Mouse (Mus musculus) naive thymus-derived CD4-positive, alpha-beta T cell, adult 2 months (primary cell): ENCODE measurements around the gene Rfx5.
"Not testable (repeated sequence)": the region's sequence is repeated elsewhere in the genome, so short reads cannot be mapped to it uniquely, and the experiment has no call there.

ENCODE experiments used
- DNase-seq: peaks from one replicate; pipeline ENCODE4 v3.0.0-alpha.2; 2011; ENCODE audit warnings: low read depth

Gene Rfx5

DNA sequence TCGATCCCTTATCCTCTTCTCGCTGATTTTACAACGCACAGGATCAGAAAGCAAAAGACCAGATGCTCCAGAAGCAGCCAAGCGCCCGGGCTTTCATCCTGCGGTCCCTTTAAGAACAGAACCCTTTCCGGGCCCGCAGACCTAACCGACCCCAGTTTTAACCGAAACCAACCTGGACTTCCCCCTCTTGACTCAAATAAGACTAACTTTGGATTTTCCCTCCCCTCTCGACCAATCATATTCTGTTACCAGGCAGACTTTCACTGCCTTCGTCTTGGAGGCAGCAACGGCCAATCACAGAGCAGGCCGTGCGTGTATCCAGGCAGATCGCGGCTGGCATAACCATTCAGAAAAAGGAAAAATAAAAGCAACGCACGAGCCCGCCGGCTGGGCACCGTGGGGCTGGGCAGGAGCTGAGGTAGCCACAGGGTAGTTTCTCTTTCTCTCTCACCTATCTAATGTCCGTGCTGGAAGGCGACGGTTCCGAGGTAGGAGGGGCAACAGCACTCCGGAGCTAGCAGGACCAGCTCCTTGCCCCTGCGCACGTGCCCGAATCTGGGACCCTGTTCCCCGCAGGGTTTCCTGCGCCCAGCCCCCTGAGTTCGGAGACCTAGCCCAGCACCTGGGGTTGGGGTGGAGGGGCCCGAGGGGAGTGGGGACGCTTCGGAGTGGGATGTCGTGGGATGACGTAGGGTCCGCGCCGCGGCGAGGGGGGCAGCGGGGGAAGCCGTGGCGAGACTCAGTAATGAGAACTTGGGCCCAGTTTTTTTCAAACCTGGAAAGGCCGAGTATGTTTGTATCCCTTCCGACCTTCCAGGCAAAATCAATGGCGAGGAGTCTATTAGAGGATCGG lies at the start of gene Rfx5:
Gene Rfx5 (plus strand): TSS at position 312 of the 853 bp plus-strand sequence.
- peak; percentile 98 for DNase-seq

DNA sequence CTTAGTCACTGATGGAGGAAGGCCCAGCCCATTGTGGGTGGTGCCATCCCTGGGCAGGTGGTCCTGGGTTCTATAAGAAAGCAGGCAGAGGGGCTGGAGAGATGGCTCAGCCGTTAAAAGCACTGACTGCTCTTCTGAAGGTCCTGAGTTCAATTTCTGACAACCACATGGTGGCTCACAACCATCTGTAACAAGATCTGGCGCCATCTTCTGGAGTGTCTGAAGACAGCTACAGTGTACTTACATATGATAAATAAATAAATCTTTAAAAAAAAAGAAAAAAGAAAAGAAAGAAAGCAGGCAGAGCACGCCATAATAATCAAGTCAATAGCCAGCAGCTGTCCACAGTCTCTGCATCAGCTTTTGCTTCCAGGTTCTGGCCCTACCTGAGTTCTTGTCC lies 49.1 kb upstream of the Rfx5 start:
- not testable (repeated sequence) for DNase-seq

DNA sequence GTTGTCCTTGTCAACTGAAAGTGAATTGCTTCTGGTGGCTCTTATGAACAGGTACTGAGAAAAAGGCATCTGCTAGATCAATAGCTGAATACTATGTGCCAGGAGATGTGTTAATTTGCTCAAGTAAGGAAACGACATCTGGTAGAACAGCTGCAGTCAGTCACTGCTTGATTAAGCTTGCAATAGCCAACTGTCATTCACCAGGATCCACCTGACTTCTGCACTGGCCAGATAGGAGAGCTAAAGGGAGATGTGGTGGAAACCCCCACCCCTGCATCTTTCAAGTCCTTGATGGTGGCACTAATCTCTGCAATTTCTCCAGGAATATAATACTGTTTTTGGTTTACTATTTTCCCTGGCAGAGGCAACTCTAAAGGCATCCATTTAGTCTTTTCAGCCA lies 47.4 kb upstream of the Rfx5 start:
- DNase-seq, result no peak

DNA sequence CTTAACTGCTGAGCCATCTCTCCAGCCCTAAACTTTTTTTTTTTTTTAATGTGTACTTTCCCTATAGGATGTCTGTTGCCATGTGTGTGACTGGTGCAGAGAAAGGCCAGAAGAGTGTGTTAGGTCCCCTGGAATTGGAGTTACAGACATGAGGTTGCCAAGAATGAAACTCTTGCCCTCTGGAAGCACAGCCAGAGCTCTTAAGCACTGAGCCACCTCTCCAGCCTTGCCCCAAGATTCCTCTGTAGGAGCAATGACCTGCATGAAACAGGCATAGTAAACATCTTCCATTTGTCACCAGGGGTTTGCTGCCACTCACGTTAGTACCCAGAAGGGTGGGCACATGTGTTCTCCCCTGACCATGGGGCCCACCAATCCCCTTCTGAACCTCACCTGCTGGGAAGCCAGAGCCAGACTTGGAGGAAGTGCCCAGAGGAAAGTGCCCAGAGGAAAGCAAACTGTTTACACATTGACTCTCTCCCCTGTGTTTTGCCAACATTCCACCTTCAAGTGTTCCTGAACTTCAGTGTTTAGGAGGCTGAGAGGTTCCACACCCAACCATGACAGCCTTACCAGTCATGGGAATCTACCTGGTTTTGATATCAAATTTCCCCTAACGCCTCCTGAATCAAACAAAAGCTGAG lies 42.7 kb upstream of the Rfx5 start:
- DNase-seq, result no peak

DNA sequence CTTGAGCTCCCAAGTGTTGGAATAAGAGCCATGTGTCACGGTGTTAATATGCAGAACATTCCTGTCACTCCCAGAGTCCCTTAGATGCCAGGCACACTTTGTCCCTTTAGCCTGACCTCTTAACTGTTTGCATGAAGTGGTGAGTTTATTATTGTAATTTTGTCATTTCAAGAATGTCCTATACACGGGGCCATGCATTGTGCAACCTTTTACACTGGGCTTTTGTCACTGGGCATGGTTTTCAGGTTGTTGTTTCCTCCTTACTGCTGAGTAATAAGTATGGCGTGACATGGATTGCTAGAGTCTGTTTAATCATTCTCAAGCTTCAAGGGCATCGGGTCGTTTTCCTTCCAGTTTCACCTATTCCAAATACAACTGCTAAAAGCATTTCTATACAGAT lies 40.1 kb upstream of the Rfx5 start:
- DNase-seq, result no peak

DNA sequence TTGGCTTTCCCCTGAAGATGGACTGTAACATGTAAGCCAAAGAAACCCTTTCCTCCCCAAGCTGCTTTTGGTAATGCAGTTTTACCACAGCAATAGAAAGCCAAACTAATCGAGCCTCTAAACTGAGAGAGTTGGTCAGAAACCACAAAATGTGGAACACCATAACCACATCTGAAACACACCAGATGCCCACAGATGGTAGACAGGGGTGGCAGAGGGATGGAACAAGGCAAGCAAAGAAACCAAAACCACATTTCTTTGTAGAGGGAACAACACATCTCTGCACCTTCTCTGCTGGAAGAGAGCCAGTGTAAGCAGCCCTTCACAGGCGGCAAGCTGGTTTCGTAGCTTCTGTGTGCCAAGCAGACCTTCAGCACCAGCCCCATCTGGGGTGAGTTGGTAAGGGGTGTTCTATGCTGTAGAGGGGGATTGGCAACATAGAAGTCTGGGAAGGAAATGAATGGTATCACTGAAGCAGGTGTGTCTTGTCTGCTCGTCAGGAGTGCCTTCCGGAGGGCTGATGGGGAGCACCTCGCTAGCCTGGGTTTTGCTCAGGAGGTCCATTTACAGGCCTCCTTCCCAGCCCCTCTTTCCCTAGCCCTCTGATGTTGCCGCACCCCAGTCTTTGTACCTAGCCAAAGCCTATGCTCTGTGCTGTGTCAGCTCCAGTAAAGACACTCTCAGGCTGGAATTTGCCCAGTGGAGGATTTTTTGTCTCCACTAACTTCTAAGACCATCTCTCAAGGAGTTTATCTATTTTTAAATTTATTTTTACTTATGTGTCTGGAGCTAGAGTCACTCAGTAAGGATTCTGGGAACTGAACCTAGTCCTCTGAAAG lies 37.8 kb upstream of the Rfx5 start:
- peak; percentile 44 for DNase-seq

DNA sequence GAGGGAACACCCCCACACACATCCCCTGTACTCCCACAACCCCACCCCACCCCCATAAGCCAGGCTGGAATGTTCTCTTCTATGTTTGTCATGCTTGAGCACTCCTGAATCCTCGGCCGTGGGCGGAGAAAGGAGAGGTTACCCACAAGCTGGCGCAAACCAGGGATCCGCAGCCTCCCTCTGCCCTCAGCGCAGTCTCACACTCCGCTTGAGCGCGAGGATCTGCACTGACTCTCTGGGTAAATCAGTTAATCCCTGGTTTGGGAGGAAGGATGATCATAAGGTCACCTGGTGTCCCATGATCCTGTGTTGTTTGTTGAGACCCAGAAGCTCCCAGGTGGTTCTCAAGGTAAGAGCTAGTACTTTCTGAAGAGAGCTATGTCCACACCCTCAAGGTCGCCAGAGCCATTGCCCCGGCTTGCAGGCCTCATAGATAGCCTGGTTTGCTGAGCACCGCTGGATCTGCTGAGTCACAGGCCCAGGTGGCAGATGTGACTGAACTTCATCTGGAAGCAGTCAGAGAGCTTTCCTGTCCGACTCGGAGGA lies 36.0 kb upstream of the Rfx5 start:
- no peak for DNase-seq

DNA sequence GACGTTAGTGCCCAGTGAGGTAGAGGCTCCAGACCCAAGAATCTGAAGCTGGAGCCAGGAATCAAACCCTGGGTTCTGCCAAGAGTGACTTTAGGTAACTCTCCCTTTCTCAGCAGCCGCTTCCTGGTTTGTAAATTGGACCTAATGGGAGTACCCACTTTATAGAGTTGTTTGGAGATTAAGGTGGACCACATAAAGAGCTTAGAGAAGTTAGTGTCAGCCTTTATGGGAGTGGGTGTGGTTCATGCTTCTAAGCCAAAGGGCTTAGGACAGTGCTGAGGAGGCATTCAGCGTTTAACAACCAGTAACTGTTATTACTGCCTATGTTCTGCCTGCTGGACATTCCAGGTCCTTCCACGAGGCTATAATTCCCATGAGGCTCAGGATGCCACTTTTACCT lies 35.0 kb upstream of the Rfx5 start:
- no peak for DNase-seq

DNA sequence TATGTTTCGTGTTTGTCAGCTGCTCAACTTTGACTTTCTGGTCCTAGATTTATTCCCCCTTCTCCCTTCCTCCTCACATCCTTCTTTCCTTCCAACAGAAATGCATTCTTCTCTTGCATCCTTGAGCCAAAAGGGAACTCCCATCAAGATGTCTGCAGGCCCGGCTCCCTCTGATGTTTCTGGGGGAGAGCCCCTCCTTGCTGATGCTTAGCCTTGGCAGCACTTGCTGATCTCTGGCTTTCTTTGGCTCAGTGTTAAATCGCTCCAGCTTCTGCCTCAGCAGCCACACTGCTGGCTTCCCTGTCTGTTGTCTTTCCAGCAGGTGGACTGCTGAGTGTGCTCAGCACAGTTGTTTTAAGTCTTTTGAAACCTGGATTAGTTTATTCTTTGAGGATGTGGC lies 32.8 kb upstream of the Rfx5 start:
- DNase-seq, result no peak

DNA sequence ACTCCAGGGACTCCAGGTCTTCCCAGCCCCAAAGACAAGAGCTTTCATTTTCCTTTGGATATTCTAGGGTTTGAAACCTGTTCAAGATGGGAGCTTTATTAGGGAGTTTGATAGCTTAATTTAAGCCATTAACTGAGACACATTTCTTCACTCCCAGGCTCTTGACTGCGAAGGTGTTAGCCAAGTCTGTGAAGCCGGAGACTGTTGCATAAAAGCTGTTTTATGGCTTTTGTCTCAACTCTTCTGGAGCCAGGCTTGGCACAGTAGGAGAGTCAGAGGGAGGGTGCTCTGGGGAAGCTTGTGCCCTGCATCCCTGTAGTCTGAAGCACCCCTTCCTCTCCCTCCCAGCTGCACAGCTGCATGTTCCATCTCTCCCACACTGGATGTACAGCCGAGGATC lies 31.5 kb upstream of the Rfx5 start:
- no peak for DNase-seq

DNA sequence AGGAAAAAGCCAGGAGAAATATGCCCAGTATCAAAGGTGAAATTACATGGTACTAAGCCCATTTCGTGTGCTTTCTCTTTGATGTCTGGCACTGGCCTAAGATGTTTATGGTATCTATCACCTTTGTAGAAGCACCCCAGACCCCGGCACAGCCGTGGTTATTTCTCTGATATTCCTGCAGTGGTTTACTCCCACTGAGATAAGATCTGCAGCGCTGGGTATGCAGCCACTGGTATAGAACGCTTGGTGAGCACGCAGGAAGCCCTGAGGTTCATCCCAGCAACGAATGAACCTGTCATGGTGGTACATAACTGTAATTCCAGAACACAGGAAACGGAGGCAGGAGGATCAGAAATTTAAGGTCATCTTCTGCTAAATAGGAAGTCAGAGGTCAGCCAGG lies 29.2 kb upstream of the Rfx5 start:
- no peak for DNase-seq

DNA sequence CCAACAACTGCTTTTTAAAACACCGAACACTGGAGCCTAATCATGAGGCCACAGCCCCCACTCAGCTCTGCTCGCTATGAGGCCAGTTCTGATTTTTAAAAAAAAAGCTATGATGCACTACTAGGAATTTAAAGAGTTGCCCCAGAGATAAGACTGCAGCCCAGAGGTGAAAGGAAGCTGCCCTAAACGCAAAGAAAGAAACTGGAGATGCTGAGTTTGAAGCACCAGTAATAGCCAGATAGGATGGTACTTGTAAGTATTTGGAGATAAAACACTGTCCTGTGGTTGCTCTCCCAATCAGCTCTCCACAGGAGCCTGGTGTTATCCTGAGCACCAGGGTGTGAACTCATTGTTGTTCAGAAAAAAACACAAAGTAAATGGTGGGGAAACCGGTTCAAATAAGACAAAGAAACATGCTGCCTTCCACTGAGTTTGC lies 27.6 kb upstream of the Rfx5 start:
- DNase-seq, result not testable (repeated sequence)

DNA sequence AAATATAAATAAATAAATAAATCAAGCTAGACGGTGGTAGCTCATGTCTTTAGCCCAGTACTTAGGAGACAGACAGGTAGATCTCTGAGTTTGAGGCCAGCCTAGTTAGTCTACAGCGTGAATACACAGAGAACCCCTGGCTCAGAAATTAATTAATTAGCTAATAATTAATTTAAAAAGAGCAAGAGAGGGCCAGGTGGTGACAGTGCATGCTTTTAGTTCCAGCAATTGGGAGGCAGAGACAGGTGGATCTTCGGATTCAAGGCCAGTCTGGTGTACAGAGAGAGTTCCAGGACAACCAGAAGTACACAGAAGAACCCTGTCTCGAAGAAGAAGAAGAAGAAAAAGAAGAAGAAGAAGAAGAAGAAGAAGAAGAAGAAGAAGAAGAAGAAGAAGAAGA lies 24.9 kb upstream of the Rfx5 start:
- not testable (repeated sequence) for DNase-seq

DNA sequence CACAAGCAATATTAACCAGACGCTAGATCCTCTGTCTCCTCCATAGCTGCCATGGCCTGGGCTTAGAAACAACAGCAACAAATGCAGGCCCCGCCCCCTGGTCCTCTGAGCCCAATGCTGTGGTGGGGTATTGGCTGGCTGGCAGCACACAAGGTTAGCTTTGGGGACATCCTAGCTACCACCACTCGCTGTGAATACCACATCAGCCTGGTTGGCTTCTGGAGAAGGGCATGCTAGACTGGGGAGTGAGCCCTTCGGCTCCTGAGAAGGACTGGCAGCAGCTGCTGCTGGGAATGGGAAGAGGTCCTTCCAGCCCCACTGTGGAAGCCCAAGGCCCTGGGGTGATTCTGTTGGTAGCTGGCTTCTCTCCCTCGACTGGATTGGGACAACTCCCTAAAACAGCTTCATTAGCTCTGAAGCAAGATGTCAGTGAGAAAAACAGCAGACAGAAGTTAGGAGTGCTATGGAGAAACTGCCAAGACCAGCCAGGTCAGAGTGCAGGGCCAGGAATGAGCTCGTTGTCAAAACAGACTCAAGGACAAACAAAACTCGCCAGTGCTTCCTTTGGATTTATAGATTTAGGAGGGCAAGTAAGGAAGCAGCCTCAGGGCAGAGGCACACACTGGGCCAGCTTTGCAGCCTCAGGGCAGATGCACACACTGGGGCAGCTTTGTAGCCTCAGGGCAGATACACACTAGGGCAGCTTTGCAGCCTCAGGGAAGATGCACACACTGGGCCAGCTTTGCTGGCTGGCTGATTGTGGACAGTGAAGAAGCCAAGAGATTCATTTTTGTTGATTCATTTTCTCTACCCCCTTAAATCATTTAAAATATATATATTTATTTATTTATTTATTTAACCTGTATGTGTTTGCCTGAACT lies 23.2 kb upstream of the Rfx5 start:
- not testable (repeated sequence) for DNase-seq

DNA sequence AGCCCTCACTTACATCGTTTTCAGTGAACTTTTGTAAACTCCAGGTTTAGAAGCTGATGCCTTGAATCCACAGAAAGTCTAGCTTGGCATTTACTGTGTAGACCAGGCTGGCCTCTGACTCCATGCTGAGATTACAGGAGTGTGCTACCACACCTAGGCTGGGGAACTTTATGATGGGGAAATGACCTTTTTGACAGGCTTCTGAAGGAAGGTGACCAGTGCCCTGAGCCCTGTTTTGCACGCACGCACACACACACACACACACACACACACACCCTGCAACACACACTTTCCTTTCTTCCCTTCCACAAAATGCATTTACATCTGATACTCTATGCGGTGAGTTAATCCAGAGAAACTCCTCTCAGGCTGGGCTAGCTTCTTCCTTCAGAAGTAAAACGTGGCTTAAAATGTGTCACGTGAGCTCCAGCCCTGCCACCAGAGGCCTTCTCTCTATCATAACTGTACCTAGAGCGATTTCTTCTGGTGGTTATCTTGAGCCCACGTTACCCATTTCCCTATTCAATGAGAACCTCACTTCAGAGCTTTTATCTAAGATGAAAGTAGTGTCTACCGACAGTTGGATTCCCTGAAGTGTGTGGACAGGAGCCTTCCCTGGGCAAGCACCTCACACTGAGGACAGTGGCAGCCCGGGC lies 22.3 kb upstream of the Rfx5 start:
- not testable (repeated sequence) for DNase-seq

DNA sequence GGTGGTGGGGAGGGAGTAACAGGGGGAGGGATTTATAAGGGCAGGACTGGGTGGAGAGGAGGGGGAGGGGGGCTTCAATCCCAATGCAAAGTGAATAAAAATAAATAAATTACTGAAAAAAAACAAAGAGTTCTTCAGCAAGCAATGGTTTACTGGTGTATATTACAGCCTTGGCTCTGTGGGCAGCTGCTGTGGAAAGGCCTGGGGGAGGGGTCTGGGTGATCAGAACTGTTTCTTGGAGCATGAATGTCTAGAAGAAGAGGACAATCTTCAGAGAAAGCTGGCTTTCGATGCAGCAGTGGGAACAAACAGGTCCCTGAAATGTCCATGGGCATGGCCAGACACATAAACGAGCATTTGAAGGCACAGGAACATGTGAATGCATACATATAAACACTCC lies 21.6 kb upstream of the Rfx5 start:
- not testable (repeated sequence) for DNase-seq

DNA sequence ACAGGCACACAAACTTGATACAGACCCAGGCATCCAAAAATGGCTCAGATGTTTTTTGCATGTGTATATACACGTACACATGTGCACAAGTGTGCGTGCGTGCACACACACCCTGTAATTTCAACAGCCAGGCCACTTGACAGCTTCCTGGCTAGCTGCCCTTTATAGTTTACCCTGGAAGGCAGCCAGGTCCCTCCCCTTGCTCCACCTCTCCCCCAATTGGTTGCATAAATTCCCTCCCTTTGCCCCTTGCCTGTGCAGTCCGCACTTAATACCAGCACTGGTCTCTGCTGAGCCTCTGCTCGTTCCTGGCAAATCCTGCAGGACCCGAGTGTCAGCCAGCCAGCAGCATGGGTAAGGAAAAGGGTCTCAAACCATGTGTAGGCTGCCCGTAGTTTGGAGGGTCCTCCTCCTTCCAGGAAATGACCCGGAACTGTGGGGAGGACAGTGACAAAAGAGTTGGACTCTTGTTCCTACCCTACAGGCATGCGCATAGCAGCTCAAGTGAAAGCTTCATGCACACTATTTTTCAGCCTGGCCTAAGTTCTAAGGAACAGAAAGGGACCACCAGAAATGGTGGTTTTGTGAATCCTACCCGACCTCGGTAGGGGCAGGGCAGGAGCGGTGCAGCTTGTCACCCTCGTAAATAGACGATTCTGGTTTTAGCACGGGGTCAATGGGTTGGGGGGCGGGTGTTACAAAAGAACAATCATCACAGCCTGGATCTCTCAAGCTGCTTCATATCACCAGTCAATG lies 20.9 kb upstream of the Rfx5 start, which contains the start of gene Selenbp1:
Gene Selenbp1 (plus strand): TSS at position 248 of the 756 bp plus-strand sequence.
- no peak for DNase-seq

DNA sequence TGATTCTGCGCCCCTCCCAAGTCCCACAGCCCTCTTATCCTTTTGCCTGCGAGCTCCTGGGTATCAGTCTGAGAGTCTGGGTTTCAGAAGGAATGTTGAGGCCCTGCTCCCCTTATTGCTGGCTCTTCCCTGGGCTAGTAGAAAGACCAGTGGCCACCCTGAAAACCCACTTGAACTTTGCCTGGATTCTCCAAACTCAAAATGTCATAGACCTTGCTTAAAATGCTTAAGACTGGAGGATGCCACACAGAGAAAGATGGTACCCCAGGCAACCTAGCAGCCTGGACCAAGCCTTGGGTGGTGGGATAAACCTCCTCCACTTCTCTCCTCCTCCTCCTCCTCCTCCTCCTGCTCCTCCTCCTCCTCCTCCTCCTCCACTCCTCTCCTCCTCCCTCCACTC lies 20.3 kb upstream of the Rfx5 start:
- DNase-seq, result not testable (repeated sequence)

DNA sequence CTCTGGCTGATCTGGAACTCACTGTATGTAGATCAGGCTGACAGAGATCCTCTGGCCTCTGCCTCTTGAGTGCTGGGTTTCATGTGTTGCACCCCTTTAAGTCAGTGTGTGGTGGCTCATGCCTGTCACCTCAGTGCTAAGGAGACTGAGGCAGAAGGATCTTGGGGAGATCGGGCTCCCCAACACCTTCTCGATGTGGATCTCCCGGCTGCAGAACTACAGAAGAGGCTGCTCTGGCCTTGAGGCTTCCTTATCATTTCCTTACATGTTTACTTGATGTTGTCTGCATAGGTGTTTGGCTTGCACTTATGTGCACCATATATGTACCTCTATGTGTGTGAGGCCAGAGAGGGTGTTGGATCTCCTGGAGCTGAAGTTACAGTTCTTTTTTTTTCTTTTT lies 19.3 kb upstream of the Rfx5 start:
- DNase-seq, result not testable (repeated sequence)

DNA sequence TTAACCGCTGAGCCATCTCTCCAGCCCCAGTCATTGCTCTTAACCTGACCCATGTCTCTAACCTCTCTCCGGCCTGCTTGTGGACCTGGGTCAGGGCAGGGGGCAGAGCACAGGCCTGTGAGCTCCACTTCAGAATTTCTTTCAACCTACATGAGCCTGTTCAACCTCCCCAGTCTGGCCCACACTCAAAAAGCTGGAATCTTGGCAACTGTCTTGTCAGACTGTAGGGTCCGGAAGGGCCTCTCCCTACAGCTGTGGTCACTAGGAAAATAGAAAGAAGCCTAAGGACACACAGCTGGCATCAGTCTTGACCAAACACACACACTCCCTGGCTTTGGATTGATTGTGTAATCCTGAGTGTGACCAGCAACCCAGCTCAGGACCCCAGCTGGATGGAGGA lies 18.5 kb upstream of the Rfx5 start:
- not testable (repeated sequence) for DNase-seq
